Mouse (Mus musculus) forebrain, embryonic 16.5 days (tissue): ENCODE measurements around the gene Ripor2. TPM values are rescaled to one million over a fixed set of nuclear protein-coding genes. Genes with fewer than 3 reads are reported as not detected.
A peak's percentile ranks its signal among the peaks of the same experiment; 100 is the strongest.

Source experiments
- ATAC-seq: fragments of 200-750 bp; cut with Nextera tagmentation; 2 replicates; pipeline ENCODE4 v1.8.0; 2017; ENCODE audit warnings: mild to moderate bottlenecking, moderate library complexity
- H3K27ac ChIP-seq: fragments of 300-500 bp; sonication (generic); 2 replicates; pipeline ENCODE4 v1.5.1; 2014; ENCODE audit warnings: low read length, control low read depth
- H3K27me3 ChIP-seq: fragments of 300-500 bp; sonication (generic); replicated peaks from 2 replicates; pipeline ENCODE4 v1.6.1; 2014; ENCODE audit warnings: low read length; ENCODE audit not compliant: control insufficient read depth, insufficient read depth
- H3K36me3 ChIP-seq: fragments of 300-500 bp; sonication (generic); 2 replicates; pipeline ENCODE4 v1.6.1; 2014; ENCODE audit not compliant: control insufficient read depth, insufficient read depth
- H3K4me1 ChIP-seq: fragments of 300-500 bp; sonication (generic); replicated peaks from 2 replicates; pipeline ENCODE4 v1.6.1; 2014; ENCODE audit warnings: low read length; ENCODE audit not compliant: control insufficient read depth, insufficient read depth
- H3K4me2 ChIP-seq: fragments of 300-500 bp; sonication (generic); 2 replicates; pipeline ENCODE4 v1.6.1; 2014; ENCODE audit warnings: mild to moderate bottlenecking, low read length, control low read depth
- H3K4me3 ChIP-seq: fragments of 300-500 bp; sonication (generic); replicated peaks from 2 replicates; pipeline ENCODE4 v1.5.1; 2014; ENCODE audit warnings: mild to moderate bottlenecking, low read length, control low read depth
- H3K9ac ChIP-seq: fragments of 300-500 bp; sonication (generic); replicated peaks from 2 replicates; pipeline ENCODE4 v1.6.1; 2014; ENCODE audit warnings: low read depth, low read length, control low read depth
- H3K9me3 ChIP-seq: fragments of 300-500 bp; sonication (generic); 2 replicates; pipeline ENCODE4 v1.6.1; 2016; ENCODE audit warnings: low read length; ENCODE audit not compliant: control insufficient read depth
- WGBS: fragments of 180-500 bp; shearing (Covaris S2); extraction: QIAGEN DNeasy Blood & Tissue Kit; methylation state at CpG from one replicate; pipeline ENCODE4 v1.1.7; 2014; 5-methylcytosine and 5-hydroxymethylcytosine counted together
- polyA plus RNA-seq: library from polyadenylated mRNA; unstranded; fragments of >200 nt; fragmentation: Nextera tagmentation; extraction: Ambion mirVana; gene quantifications from 2 replicates; pipeline ENCODE4 v1.2.1, GENCODE M21; 2015

The Ripor2 gene
- polyA plus RNA-seq, 1 experiment from 2014 or later, result 33.8 TPM

GRCm38 (mm10) chr13:24576338-24577119, 5.5 kb upstream of the Ripor2 start:
- Histone ChIP-seq H3K9ac (no peak overlapping the region), H3K27ac (peak overlapping the region; percentile 54), H3K4me1 (peaks cover 10% of the 10 kb centered on the region), H3K36me3 (no peaks in the 10 kb centered on the region), H3K4me3 (no peak overlapping the region), H3K4me2 (no peak overlapping the region), H3K9me3 (no peaks in the 10 kb centered on the region), H3K27me3 (no peaks in the 10 kb centered on the region)
- WGBS, result 49% methylated on average over 11 of the region's 11 CpGs
- ATAC-seq, result peak; percentile 96

GRCm38 (mm10) chr13:24578317-24578716, 3.7 kb upstream of the Ripor2 start:
- no peak overlapping the region for H3K27ac ChIP-seq
- H3K4me3 ChIP-seq, result no peak overlapping the region
- H3K36me3 ChIP-seq, result no peaks in the 10 kb centered on the region
- no peaks in the 10 kb centered on the region for H3K9me3 ChIP-seq
- H3K9ac ChIP-seq, result no peak overlapping the region
- H3K27me3 ChIP-seq, result no peaks in the 10 kb centered on the region
- no peak overlapping the region for H3K4me2 ChIP-seq
- no peak for ATAC-seq
- H3K4me1 ChIP-seq, result peaks cover 17% of the 10 kb centered on the region

- no peak overlapping the region for H3K4me3 ChIP-seq
- no peak overlapping the region for H3K4me2 ChIP-seq
- no peak overlapping the region for H3K9ac ChIP-seq
- no peaks in the 10 kb centered on the region for H3K9me3 ChIP-seq
- H3K36me3 ChIP-seq, result no peaks in the 10 kb centered on the region
- H3K27me3 ChIP-seq, result no peaks in the 10 kb centered on the region
- peak overlapping the region; percentile 42; the same call in 1 of the 2 replicates for H3K27ac ChIP-seq
- H3K4me1 ChIP-seq, result peaks cover 17% of the 10 kb centered on the region
- 89% methylated on average over 8 of the region's 8 CpGs for WGBS
- no peak for ATAC-seq
Measured at GRCm38 (mm10) chr13:24580759-24581158, 1.2 kb upstream of the Ripor2 start.

DNA sequence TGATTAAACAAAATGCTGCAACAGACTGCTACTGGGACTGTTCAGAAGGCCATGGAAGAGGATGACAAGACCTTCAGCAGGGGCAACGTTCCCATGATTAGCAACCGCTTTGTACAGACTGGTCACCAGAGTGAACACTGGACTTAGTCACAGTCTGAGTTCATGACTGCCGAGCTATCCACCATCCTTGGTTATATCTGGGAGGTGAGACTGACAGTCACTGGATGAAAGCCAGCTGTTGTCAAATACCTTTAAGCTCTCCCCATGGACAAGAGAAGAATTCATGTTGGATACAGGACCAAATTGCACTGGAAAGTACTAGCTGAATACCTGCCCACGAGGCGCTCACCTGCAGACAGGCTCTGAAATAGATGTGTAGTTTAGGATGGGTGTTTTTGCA, 2.4 kb downstream of the Ripor2 start:
- ATAC-seq, result no peak
- Histone ChIP-seq H3K27me3 (no peaks in the 10 kb centered on the region), H3K4me2 (no peak overlapping the region), H3K9me3 (no peaks in the 10 kb centered on the region), H3K4me3 (no peak overlapping the region), H3K27ac (no peak overlapping the region), H3K9ac (no peak overlapping the region), H3K4me1 (peaks cover 6% of the 10 kb centered on the region), H3K36me3 (no peaks in the 10 kb centered on the region)
- WGBS, result 93% methylated on average over 5 of the region's 5 CpGs

DNA sequence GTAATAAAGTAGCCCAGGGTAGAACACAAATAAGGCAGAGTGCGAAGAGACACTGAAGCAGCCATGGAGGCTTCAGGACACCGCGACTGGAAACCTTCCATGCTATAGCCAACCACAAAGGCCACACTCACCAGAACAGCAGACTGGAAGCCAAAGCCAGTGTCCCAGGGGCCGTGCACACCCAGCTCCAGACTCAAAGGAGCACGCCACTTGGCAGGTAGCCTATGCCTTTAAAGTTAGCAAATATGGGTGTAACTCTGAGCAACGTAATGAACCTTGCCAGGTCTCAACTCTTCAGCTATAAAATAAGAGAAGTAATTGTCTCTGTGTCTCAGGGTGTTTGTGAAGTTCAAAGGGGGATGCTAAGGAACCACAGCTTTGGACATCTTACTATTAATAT, 2.9 kb downstream of the Ripor2 start:
- Histone ChIP-seq H3K27me3 (no peaks in the 10 kb centered on the region), H3K4me1 (peaks cover 6% of the 10 kb centered on the region), H3K9me3 (no peaks in the 10 kb centered on the region), H3K4me3 (no peak overlapping the region), H3K9ac (no peak overlapping the region), H3K36me3 (no peaks in the 10 kb centered on the region), H3K4me2 (no peak overlapping the region), H3K27ac (no peak overlapping the region)
- whole genome bisulfite sequencing, result 87% methylated on average over 6 of the region's 6 CpGs
- ATAC-seq, result no peak

- no peak for ATAC-seq
- 76% methylated on average over 9 of the region's 9 CpGs for WGBS
- no peaks in the 10 kb centered on the region for H3K36me3 ChIP-seq
Measured at GRCm38 (mm10) chr13:24585369-24585768, 3.4 kb downstream of the Ripor2 start.

GRCm38 (mm10) chr13:24587192-24587895, 5.4 kb downstream of the Ripor2 start:
- 94% methylated on average over 12 of the region's 12 CpGs for WGBS
- Histone ChIP-seq H3K9ac (no peak overlapping the region), H3K36me3 (no peaks in the 10 kb centered on the region), H3K27me3 (no peaks in the 10 kb centered on the region), H3K4me3 (no peak overlapping the region), H3K27ac (no peak overlapping the region), H3K4me2 (no peak overlapping the region), H3K4me1 (no peaks in the 10 kb centered on the region), H3K9me3 (no peaks in the 10 kb centered on the region)
- ATAC-seq, result no peak

More at GRCm38 (mm10) chr13:24585369-24585768, 3.4 kb downstream of the Ripor2 start:
- Histone ChIP-seq H3K27me3 (no peaks in the 10 kb centered on the region), H3K4me2 (no peak overlapping the region), H3K9ac (no peak overlapping the region), H3K4me3 (no peak overlapping the region), H3K9me3 (no peaks in the 10 kb centered on the region), H3K4me1 (peaks cover 6% of the 10 kb centered on the region), H3K27ac (no peak overlapping the region)

DNA sequence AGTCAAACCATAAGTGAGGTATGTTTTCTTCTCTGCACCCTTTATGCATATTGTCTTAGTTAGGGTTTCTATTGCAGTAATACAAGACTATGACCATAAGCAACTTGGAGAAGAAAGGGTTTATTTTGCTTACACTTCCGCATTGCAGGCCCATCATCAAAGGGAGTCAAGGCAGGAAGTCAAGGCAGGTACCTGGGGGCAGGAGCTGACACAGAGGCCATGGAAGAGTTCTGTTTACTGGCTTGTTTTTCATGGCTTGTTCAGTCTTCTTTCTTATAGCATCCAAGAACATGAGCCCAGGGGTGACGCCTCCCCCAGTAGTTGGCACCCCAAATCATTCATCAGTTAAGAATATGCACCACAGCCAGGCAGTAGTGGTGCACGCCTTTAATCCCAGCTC, 6.6 kb downstream of the Ripor2 start:
- H3K9ac ChIP-seq, result no peak overlapping the region
- H3K4me2 ChIP-seq, result no peak overlapping the region
- no peak overlapping the region for H3K4me3 ChIP-seq
- no peaks in the 10 kb centered on the region for H3K9me3 ChIP-seq
- H3K27ac ChIP-seq, result no peak overlapping the region
- no peaks in the 10 kb centered on the region for H3K27me3 ChIP-seq
- no peak for ATAC-seq
- no peaks in the 10 kb centered on the region for H3K36me3 ChIP-seq
- WGBS, result 95% methylated on average over 3 of the region's 3 CpGs
- H3K4me1 ChIP-seq, result no peaks in the 10 kb centered on the region

DNA sequence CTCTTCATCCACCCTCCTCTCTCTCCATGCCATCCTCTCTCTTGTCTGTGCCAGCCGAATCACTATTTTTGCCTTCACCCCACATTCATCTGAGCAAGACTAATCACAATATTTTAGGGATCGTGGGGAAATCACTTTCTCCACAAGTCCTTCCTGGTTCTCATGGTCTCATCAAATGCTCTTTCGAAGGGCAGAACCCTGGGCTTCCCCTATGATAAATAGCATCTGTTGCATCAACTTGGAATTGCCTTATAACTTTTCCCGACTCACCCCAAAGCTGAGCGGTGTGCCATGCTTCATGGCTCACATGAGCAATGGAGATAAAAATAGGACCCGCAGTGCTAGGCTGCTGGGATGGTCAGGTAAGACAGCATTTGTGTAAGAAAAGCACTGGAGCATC, 9.7 kb downstream of the Ripor2 start:
- no peak overlapping the region for H3K27ac ChIP-seq
- no peaks in the 10 kb centered on the region for H3K9me3 ChIP-seq
- H3K27me3 ChIP-seq, result no peaks in the 10 kb centered on the region
- WGBS, result 88% methylated on average over 6 of the region's 6 CpGs
- no peak overlapping the region for H3K4me3 ChIP-seq
- no peak overlapping the region for H3K9ac ChIP-seq
- no peaks in the 10 kb centered on the region for H3K36me3 ChIP-seq
- H3K4me1 ChIP-seq, result no peaks in the 10 kb centered on the region
- no peak overlapping the region for H3K4me2 ChIP-seq
- ATAC-seq, result no peak
